Mouse (Mus musculus) ES-E14 (cell line): ENCODE measurements around the gene Igdcc3.

Experiments used
- CHD2 ChIP-seq: IDR thresholded peaks from 2 replicates; pipeline ENCODE4 v1.6.1; 2014; ENCODE audit warnings: mild to moderate bottlenecking, low read depth, low read length, inconsistent platforms
- HCFC1 ChIP-seq: IDR thresholded peaks from 2 replicates; pipeline ENCODE4 v1.6.1; 2012; ENCODE audit warnings: low read length, inconsistent platforms, borderline replicate concordance; ENCODE audit not compliant: insufficient read depth
- MAFK ChIP-seq: IDR thresholded peaks from 2 replicates; pipeline ENCODE4 v1.6.1; 2014; ENCODE audit warnings: mild to moderate bottlenecking, low read depth, low read length, inconsistent platforms; ENCODE audit not compliant: insufficient read depth
- ZC3H11A ChIP-seq: IDR thresholded peaks from 2 replicates; pipeline ENCODE4 v1.6.1; 2012; ENCODE audit warnings: low read depth, mild to moderate bottlenecking, inconsistent platforms, low read length, borderline replicate concordance

- TF ChIP-seq MAFK (no peak), CHD2 (no peak), HCFC1 (no peak), ZC3H11A (no peak)
Observed at GRCm38 (mm10) chr9:65230250-65230649, 89.3 kb downstream of the Igdcc3 start.
